Mouse (Mus musculus): ENCODE measurements around the gene Lrat.

DNA sequence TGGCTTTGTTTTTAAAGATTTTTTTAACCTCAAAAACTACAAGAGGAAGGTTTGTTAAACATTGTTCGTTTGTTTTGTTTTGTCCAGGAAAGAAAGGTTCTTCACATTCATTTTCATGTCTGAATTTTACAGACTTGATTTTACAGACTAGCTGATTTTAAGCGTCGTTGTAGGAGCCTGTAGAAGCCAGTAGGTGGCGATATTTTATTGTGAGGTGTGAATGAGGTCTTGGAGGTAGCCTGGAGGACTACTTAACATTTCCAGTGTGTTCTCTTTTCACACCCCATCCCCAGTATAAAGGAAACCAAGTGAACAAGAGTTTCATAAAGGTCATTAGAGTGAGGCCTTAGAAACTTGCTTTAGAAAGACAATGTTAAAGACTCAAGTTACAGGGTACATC is 26.5 kb downstream of the Lrat start:
- TF ChIP-seq CTCF (IDR thresholded peaks at IDR 0.05; ENCODE audit: low read depth, low read length) (no peak), POLR2A (IDR thresholded peaks at IDR 0.05; ENCODE audit: insufficient read depth, low read length) (no peak), EP300 (IDR thresholded peaks at IDR 0.05; ENCODE audit: insufficient read depth, low read depth, low read length) (no peak)
